Mouse (Mus musculus) spleen, postnatal 14 days (tissue): Measurements from ENCODE around the gene Evpl.

ENCODE experiments used
- DNase-seq, 2 experiments: peaks; one replicate each; pipeline ENCODE4 v3.0.0; 2021 to 2022; ENCODE audit warnings: low spot score in 2 of 2

Evpl gene

GRCm38 (mm10) chr11:116171959-116172358 is 65.9 kb downstream of the Evpl start:
- DNase-seq: no peak
